In the genomic region with DNA sequence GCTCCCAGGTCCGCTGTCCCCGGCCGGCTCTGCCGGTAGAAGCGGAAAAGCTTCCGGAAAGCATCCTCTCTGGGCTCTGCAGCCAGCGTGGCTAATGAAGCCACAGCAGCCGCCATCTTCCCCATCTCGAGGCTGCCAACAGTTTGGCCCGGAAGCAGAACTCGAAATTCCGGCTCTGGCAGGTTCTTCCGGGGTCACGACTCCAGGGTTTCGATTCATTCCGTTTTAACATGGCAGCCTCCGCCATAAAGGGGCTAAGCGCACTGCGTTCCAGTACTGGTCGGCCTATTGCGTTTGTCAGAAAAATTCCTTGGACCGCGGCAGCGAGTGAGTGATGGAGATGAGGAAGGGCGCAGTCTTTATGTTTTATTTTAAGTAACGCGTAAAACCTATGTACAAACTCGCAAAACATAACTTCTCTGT, we compare ENCODE assay signal across 8 mouse cellular contexts. TPM values are rescaled to one million over a fixed set of nuclear protein-coding genes. Genes with fewer than 3 reads are reported as not detected.
DNase-seq lines count a peak whose midpoint lies in the region; ATAC-seq and TF ChIP-seq lines count a peak whose summit lies in the region.

TSS of gene Slirp (plus strand) at position 197 of the 423 bp plus-strand sequence.
TSS of gene Alkbh1 (minus strand) at position 318 of the 423 bp plus-strand sequence.

- DNase-seq in gastrocnemius, adult 8-10 months (ENCODE audit: low spot score in 2 of 2), result peak; percentile 80 to 81
- peak; percentile 83 for DNase-seq in hindlimb bud, embryonic 11.5 days (ENCODE audit: extremely low spot score, low read depth, low spot score)
- DNase-seq in left cerebral cortex, adult 8-10 months (ENCODE audit: low spot score in 2 of 2), result peak; percentile 77 to 85
- DNase-seq in right cerebral cortex, postnatal 10 days (ENCODE audit: low spot score in 2 of 2), result peak; percentile 95 to 96
- peak; percentile 88 for DNase-seq in urinary bladder, postnatal 25 days (ENCODE audit: low spot score)

- H3K27ac ChIP-seq in cortical plate, adult 2 months (ENCODE audit: insufficient read depth, low read length), result no peak within 1 kb of the TSS

- no peaks in the 10 kb centered on the region for H3K9me3 ChIP-seq in megakaryocyte, embryonic 14.5 days

- TF ChIP-seq CTCF in cortical plate, adult 2 months (IDR thresholded peaks at IDR 0.05; ENCODE audit: extremely low read depth, insufficient read depth, low read length), result no peak

- peak within 1 kb of the TSS; percentile 91 for H3K4me3 ChIP-seq in cortical plate, adult 2 months (ENCODE audit: insufficient read depth, low read length)
- H3K4me3 ChIP-seq in megakaryocyte, embryonic 14.5 days (replicated peaks), result peak within 1 kb of the TSS; percentile 97

- peak; percentile 81 for TF ChIP-seq POLR2A in cortical plate, adult 2 months (IDR thresholded peaks at IDR 0.05; ENCODE audit: extremely low read depth, insufficient read depth, low read length)

- peak; percentile 91 for ATAC-seq in activated CD4-positive, CD25-positive, alpha-beta regulatory T cell, adult 4 months

- H3K4me1 ChIP-seq in cortical plate, adult 2 months (ENCODE audit: control insufficient read depth, insufficient read depth, low read length), result peaks cover 1% of the 10 kb centered on the region; the same call in 1 of the 2 replicates
- peaks cover 42% of the 10 kb centered on the region for H3K4me1 ChIP-seq in megakaryocyte, embryonic 14.5 days

- peaks cover 58% of the 10 kb centered on the region for H3K36me3 ChIP-seq in megakaryocyte, embryonic 14.5 days (replicated peaks; ENCODE audit: low read length)

- no peaks in the 10 kb centered on the region for H3K27me3 ChIP-seq in megakaryocyte, embryonic 14.5 days (replicated peaks)

RNA-seq across cellular contexts. Expression of gene Slirp, which starts in this region (rescaled TPM):
- 100 to 1,000 TPM in 1 of 2 experiments, 10 to 100 TPM in 1; 83.4 to 124 TPM for polyA plus RNA-seq in activated CD4-positive, CD25-positive, alpha-beta regulatory T cell, adult 4 months (2017; shearing (Covaris generic))
- 66.9 and 70.3 TPM in 2 replicates for polyA plus RNA-seq in cortical plate, adult 2 months (2012; rRNA removed)
- total RNA-seq in gastrocnemius, adult 8-10 months (2022), result 100 to 1,000 TPM; 143 to 183 (median 163) TPM
- 100 to 1,000 TPM; 101 to 134 (median 108) TPM for total RNA-seq in left cerebral cortex, adult 8-10 months (2022)
- polyA plus RNA-seq in megakaryocyte, embryonic 14.5 days (2012; ENCODE audit: insufficient read depth, low replicate concordance), result 2.9 TPM in 1 of 2 replicates, not detected in the other

RNA-seq across cellular contexts. Expression of gene Alkbh1, which starts in this region (rescaled TPM):
- polyA plus RNA-seq in activated CD4-positive, CD25-positive, alpha-beta regulatory T cell, adult 4 months (2017; shearing (Covaris generic)), result 10 to 100 TPM; 53.3 to 59.3 TPM
- 17.1 and 17.4 TPM in 2 replicates for polyA plus RNA-seq in cortical plate, adult 2 months (2012; rRNA removed)
- 1 to 10 TPM; 4.2 to 6.2 (median 5.3) TPM for total RNA-seq in gastrocnemius, adult 8-10 months (2022)
- total RNA-seq in left cerebral cortex, adult 8-10 months (2022), result 10 to 100 TPM; 18.8 to 22.9 (median 19.0) TPM
- 36.7 and 132 TPM in 2 replicates for polyA plus RNA-seq in megakaryocyte, embryonic 14.5 days (2012; ENCODE audit: insufficient read depth, low replicate concordance)

Comparison
In these comparisons a context has a peak if more than half of its experiments do, and no peak if none do; other contexts are left out.
1. RNA of gene Slirp (polyA plus RNA-seq): 83.4 to 124 TPM in activated CD4-positive, CD25-positive, alpha-beta regulatory T cell, adult 4 months and 66.9 to 70.3 TPM in cortical plate, adult 2 months; 2.9 TPM in megakaryocyte, embryonic 14.5 days; every median in the first group is over 10 times any median in the second.
2. Peak in every context shown above with its lines, with median percentiles within 50 percentile points of each other: DNase-seq.